Mouse (Mus musculus): ENCODE measurements around the gene Actg2.

- TF ChIP-seq EP300 (IDR thresholded peaks at IDR 0.05) (no peak), CTCF (IDR thresholded peaks at IDR 0.05) (no peak)
Observed at GRCm38 (mm10) chr6:83487298-83487697, 48.8 kb downstream of the Actg2 start.
